Mouse (Mus musculus): ENCODE measurements around the gene Olfr1201.

- TF ChIP-seq GATA1 (IDR thresholded peaks at IDR 0.05; ENCODE audit: borderline replicate concordance, low read length): no peak
- no peak for TF ChIP-seq FLI1 (IDR thresholded peaks at IDR 0.05; ENCODE audit: low read length)
Measured at GRCm38 (mm10) chr2:88770388-88770787, 22.4 kb upstream of the Olfr1201 start, which contains the start of gene Olfr1200.

All from megakaryocyte, embryonic 14.5 days (primary cell).